Mouse (Mus musculus): ENCODE results near the gene Rnf11. TPM values are rescaled to one million over a fixed set of nuclear protein-coding genes. Genes with fewer than 3 reads are reported as not detected.

Gene Rnf11
- polyA plus RNA-seq, 1 experiment from 2014 or later = 62.2 TPM

GRCm38 (mm10) chr4:109444951-109445350, 39.6 kb downstream of the Rnf11 start:
- 72% methylated on average over 2 of the region's 2 CpGs for WGBS
- Histone ChIP-seq H3K4me2 (no peak overlapping the region), H3K27me3 (replicated peaks) (no peaks in the 10 kb centered on the region), H3K36me3 (peaks cover 24% of the 10 kb centered on the region), H3K27ac (ENCODE audit: poor library complexity, severe bottlenecking) (peak overlapping the region; percentile 59), H3K9me3 (replicated peaks) (no peaks in the 10 kb centered on the region), H3K4me1 (replicated peaks) (peaks cover 42% of the 10 kb centered on the region), H3K9ac (peak overlapping the region; percentile 2; the same call in 1 of the 2 replicates), H3K4me3 (no peak overlapping the region)
- no peak for ATAC-seq (ENCODE audit: insufficient number of reproducible peaks, low FRiP score)

GRCm38 (mm10) chr4:109444471-109444870, 40.1 kb downstream of the Rnf11 start:
- peaks cover 21% of the 10 kb centered on the region for H3K36me3 ChIP-seq
- H3K9me3 ChIP-seq (replicated peaks) = no peaks in the 10 kb centered on the region
- ATAC-seq (ENCODE audit: insufficient number of reproducible peaks, low FRiP score) = no peak
- no peak overlapping the region for H3K4me2 ChIP-seq
- peaks cover 44% of the 10 kb centered on the region for H3K4me1 ChIP-seq (replicated peaks)
- 80% methylated on average over 6 of the region's 6 CpGs for WGBS
- no peak overlapping the region for H3K27ac ChIP-seq (ENCODE audit: poor library complexity, severe bottlenecking)
- no peak overlapping the region for H3K9ac ChIP-seq
- no peak overlapping the region for H3K4me3 ChIP-seq
- H3K27me3 ChIP-seq (replicated peaks) = no peaks in the 10 kb centered on the region

- 68% methylated on average over 4 of the region's 4 CpGs for WGBS
- Histone ChIP-seq H3K4me3 (no peak overlapping the region), H3K27ac (ENCODE audit: poor library complexity, severe bottlenecking) (no peak overlapping the region), H3K4me1 (replicated peaks) (peaks cover 53% of the 10 kb centered on the region), H3K4me2 (no peak overlapping the region), H3K9ac (no peak overlapping the region), H3K36me3 (peaks cover 24% of the 10 kb centered on the region; the same call in 1 of the 2 replicates), H3K9me3 (replicated peaks) (no peaks in the 10 kb centered on the region), H3K27me3 (replicated peaks) (no peaks in the 10 kb centered on the region)
- no peak for ATAC-seq (ENCODE audit: insufficient number of reproducible peaks, low FRiP score)
Observed at GRCm38 (mm10) chr4:109442649-109443048, 41.9 kb downstream of the Rnf11 start.

- WGBS = 86% methylated on average over 7 of the region's 7 CpGs
- no peak for ATAC-seq (ENCODE audit: insufficient number of reproducible peaks, low FRiP score)
- peaks cover 53% of the 10 kb centered on the region for H3K4me1 ChIP-seq (replicated peaks)
- peaks cover 24% of the 10 kb centered on the region; the same call in 1 of the 2 replicates for H3K36me3 ChIP-seq
- H3K4me3 ChIP-seq = no peak overlapping the region
- H3K27me3 ChIP-seq (replicated peaks) = no peaks in the 10 kb centered on the region
- no peak overlapping the region for H3K9ac ChIP-seq
- H3K9me3 ChIP-seq (replicated peaks) = no peaks in the 10 kb centered on the region
- no peak overlapping the region for H3K4me2 ChIP-seq
- H3K27ac ChIP-seq (ENCODE audit: poor library complexity, severe bottlenecking) = no peak overlapping the region
Observed at GRCm38 (mm10) chr4:109442126-109442525, 42.4 kb downstream of the Rnf11 start.

DNA sequence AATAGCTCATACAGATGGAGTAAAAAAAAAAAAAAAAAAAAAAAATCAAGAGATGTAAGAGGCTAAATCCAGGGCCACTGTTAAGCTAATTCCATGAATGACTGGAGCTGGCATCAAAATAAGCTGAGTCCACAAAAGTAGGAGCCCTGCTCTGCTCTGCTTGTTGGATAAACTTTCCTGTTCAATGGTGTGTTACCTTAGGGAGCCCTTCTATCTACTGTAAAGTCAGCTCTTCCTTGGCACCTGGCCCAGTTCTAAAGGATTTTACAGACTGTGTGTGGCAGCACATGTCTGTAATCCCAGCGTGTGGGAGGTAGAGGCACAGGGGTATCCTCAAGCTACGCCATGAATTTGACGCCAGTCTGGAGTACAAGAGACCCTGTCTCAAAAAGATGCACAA, 43.5 kb downstream of the Rnf11 start:
- 94% methylated on average over 3 of the region's 3 CpGs for WGBS

GRCm38 (mm10) chr4:109440381-109440780, 44.1 kb downstream of the Rnf11 start:
- 96% methylated on average over 5 of the region's 5 CpGs for WGBS
- no peak overlapping the region for H3K4me2 ChIP-seq
- no peaks in the 10 kb centered on the region for H3K9me3 ChIP-seq (replicated peaks)
- no peak for ATAC-seq (ENCODE audit: insufficient number of reproducible peaks, low FRiP score)
- H3K27ac ChIP-seq (ENCODE audit: poor library complexity, severe bottlenecking) = 0 out of 2 replicates have a peak overlapping the region, but pooled peaks have one; percentile 21
- H3K4me1 ChIP-seq (replicated peaks) = peaks cover 44% of the 10 kb centered on the region
- no peaks in the 10 kb centered on the region for H3K27me3 ChIP-seq (replicated peaks)
- no peak overlapping the region for H3K4me3 ChIP-seq
- H3K36me3 ChIP-seq = peaks cover 24% of the 10 kb centered on the region; the same call in 1 of the 2 replicates
- no peak overlapping the region for H3K9ac ChIP-seq

More for the DNA sequence above, 43.5 kb downstream of the Rnf11 start:
- peaks cover 24% of the 10 kb centered on the region; the same call in 1 of the 2 replicates for H3K36me3 ChIP-seq
- H3K4me1 ChIP-seq (replicated peaks) = peaks cover 50% of the 10 kb centered on the region
- H3K4me2 ChIP-seq = no peak overlapping the region
- no peaks in the 10 kb centered on the region for H3K9me3 ChIP-seq (replicated peaks)
- H3K9ac ChIP-seq = no peak overlapping the region
- no peaks in the 10 kb centered on the region for H3K27me3 ChIP-seq (replicated peaks)
- H3K27ac ChIP-seq (ENCODE audit: poor library complexity, severe bottlenecking) = no peak overlapping the region
- H3K4me3 ChIP-seq = no peak overlapping the region
- ATAC-seq (ENCODE audit: insufficient number of reproducible peaks, low FRiP score) = no peak

- no peaks in the 10 kb centered on the region for H3K27me3 ChIP-seq (replicated peaks)
- no peak overlapping the region for H3K4me3 ChIP-seq
- H3K4me1 ChIP-seq (replicated peaks) = peaks cover 38% of the 10 kb centered on the region
- H3K9ac ChIP-seq = no peak overlapping the region
- no peak overlapping the region for H3K4me2 ChIP-seq
- peak; percentile 31; the same call in 1 of the 2 replicates for ATAC-seq (ENCODE audit: insufficient number of reproducible peaks, low FRiP score)
- H3K9me3 ChIP-seq (replicated peaks) = no peaks in the 10 kb centered on the region
- 0 out of 2 replicates have a peak overlapping the region, but pooled peaks have one; percentile 21 for H3K27ac ChIP-seq (ENCODE audit: poor library complexity, severe bottlenecking)
- H3K36me3 ChIP-seq = peaks cover 24% of the 10 kb centered on the region; the same call in 1 of the 2 replicates
- WGBS = 32% methylated on average over 3 of the region's 3 CpGs
Observed at GRCm38 (mm10) chr4:109439825-109440248, 44.7 kb downstream of the Rnf11 start.

DNA sequence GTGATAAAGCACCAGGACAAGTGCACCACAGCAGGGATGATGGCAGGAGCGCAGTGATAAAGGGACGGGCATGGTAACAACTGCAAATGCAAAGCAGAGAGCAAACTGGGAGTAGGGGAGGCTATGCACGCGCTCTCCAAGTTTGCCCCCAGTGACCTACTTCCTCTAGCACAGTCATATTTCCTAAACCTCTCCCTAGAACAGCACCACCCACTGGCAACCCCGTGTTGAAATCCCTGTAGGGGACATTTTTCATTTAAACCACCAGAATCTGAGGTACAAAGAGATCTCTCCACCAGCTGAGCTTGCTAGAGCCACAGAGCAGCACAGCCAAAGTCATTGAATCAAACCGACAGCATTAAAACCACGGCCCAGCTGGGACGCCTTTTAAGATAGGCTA, 45.4 kb downstream of the Rnf11 start:
- Histone ChIP-seq H3K27ac (ENCODE audit: poor library complexity, severe bottlenecking) (no peak overlapping the region), H3K4me2 (no peak overlapping the region), H3K9ac (no peak overlapping the region), H3K4me3 (no peak overlapping the region), H3K36me3 (peaks cover 23% of the 10 kb centered on the region; the same call in 1 of the 2 replicates), H3K9me3 (replicated peaks) (no peaks in the 10 kb centered on the region), H3K4me1 (replicated peaks) (peaks cover 33% of the 10 kb centered on the region), H3K27me3 (replicated peaks) (no peaks in the 10 kb centered on the region)
- no peak for ATAC-seq (ENCODE audit: insufficient number of reproducible peaks, low FRiP score)
- 74% methylated on average over 8 of the region's 8 CpGs for WGBS

GRCm38 (mm10) chr4:109437913-109438878, 46.3 kb downstream of the Rnf11 start:
- peak; percentile 80 for ATAC-seq (ENCODE audit: insufficient number of reproducible peaks, low FRiP score)
- H3K27me3 ChIP-seq (replicated peaks) = no peaks in the 10 kb centered on the region
- WGBS = 53% methylated on average over 9 of the region's 9 CpGs

GRCm38 (mm10) chr4:109434256-109434655, 50.3 kb downstream of the Rnf11 start:
- Histone ChIP-seq H3K4me1 (replicated peaks) (peaks cover 30% of the 10 kb centered on the region), H3K27me3 (replicated peaks) (no peaks in the 10 kb centered on the region), H3K9me3 (replicated peaks) (no peaks in the 10 kb centered on the region), H3K36me3 (0 out of 2 replicates have a peak, but pooled peaks cover 6% of the 10 kb centered on the region), H3K4me3 (no peak overlapping the region), H3K9ac (no peak overlapping the region), H3K4me2 (no peak overlapping the region), H3K27ac (ENCODE audit: poor library complexity, severe bottlenecking) (no peak overlapping the region)
- 97% methylated on average over 1 of the region's 1 CpGs for WGBS
- ATAC-seq (ENCODE audit: insufficient number of reproducible peaks, low FRiP score) = no peak

More at GRCm38 (mm10) chr4:109437913-109438878, 46.3 kb downstream of the Rnf11 start:
- Histone ChIP-seq H3K27ac (ENCODE audit: poor library complexity, severe bottlenecking) (no peak overlapping the region), H3K9me3 (replicated peaks) (no peaks in the 10 kb centered on the region), H3K4me3 (no peak overlapping the region), H3K9ac (no peak overlapping the region), H3K4me2 (no peak overlapping the region), H3K36me3 (peaks cover 18% of the 10 kb centered on the region; the same call in 1 of the 2 replicates), H3K4me1 (replicated peaks) (peaks cover 32% of the 10 kb centered on the region)

GRCm38 (mm10) chr4:109433641-109434040, 50.9 kb downstream of the Rnf11 start:
- no peaks in the 10 kb centered on the region for H3K27me3 ChIP-seq (replicated peaks)
- no peak overlapping the region; the same call in 1 of the 2 replicates for H3K27ac ChIP-seq (ENCODE audit: poor library complexity, severe bottlenecking)
- H3K9me3 ChIP-seq (replicated peaks) = no peaks in the 10 kb centered on the region
- no peak overlapping the region for H3K9ac ChIP-seq
- peaks cover 24% of the 10 kb centered on the region for H3K4me1 ChIP-seq (replicated peaks)
- no peak for ATAC-seq (ENCODE audit: insufficient number of reproducible peaks, low FRiP score)
- H3K4me2 ChIP-seq = no peak overlapping the region
- WGBS = 54% methylated on average over 6 of the region's 6 CpGs
- 0 out of 2 replicates have a peak, but pooled peaks cover 6% of the 10 kb centered on the region for H3K36me3 ChIP-seq
- no peak overlapping the region for H3K4me3 ChIP-seq
